Mouse (Mus musculus): ENCODE data around the gene Utrn.
A peak's percentile ranks its signal among the peaks of the same experiment; 100 is the strongest.
"Not testable (repeated sequence)": the region's sequence is repeated elsewhere in the genome, so short reads cannot be mapped to it uniquely, and the experiment has no call there.

Utrn gene

GRCm38 (mm10) chr10:12662035-12662434 is 207.1 kb downstream of the Utrn start:
- DNase-seq = no peak

GRCm38 (mm10) chr10:12658023-12658744 is 211.0 kb downstream of the Utrn start:
- DNase-seq = no peak

DNA sequence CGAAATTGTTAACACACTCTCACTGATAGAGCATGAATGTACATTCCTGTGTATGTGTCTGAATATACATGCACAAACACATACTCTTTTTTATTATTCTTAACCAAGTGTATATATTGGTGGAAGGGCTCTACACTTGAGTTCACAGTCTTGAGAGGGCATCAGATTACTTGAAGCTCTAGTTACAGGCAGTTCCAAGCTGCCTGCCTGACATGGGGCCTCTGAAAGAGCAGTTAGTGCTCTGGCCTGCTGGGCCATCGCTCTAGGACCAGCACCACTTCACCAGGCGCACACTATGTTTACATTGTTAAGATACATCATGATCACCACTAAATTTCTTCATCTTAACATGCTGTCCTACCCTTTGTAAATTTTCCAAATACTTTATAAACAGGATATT is 216.2 kb downstream of the Utrn start:
- no peak for DNase-seq

DNA sequence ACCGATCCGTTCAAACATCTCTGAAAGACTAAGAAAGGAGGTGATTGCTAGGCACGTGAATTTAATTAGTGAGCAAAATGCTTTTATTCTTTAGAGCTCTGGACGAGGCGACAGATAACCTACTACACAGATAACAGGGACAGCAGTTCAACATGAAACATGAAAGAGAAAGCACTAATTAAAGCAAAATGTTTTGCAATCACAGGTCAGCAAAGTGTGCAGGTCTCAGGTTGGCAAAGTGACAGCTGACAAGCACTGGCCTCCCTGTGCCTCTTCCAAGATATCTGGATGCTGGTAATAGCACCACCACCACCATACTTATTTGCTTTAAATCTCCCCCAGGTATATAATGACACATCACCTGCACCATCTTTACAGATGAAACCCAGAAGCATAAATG is 223.0 kb downstream of the Utrn start:
- no peak for DNase-seq

- peak; percentile 38 to 41 for DNase-seq
Observed at GRCm38 (mm10) chr10:12643336-12643735, 225.8 kb downstream of the Utrn start.

DNA sequence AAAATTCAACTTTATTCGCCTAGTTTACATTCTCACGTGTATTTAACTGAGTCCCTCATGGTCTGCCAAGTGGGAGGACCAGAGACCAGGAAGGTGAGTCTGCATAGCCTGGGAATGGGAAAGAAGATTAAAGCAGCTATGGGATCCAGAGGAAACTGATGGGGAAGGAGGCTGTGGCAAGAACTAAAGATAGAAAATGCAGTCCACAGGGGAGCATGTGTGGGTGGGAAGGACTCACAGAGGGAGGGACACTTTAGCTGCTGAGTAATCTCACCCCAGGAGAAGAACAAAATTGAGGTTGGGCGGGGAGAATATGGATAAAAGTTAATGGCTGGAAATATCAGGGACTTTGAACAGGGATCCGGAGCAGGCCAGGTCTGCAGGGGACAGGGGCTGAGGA is 229.5 kb downstream of the Utrn start:
- no peak for DNase-seq

- no peak for DNase-seq
Observed at GRCm38 (mm10) chr10:12633965-12634364, 235.2 kb downstream of the Utrn start.

DNA sequence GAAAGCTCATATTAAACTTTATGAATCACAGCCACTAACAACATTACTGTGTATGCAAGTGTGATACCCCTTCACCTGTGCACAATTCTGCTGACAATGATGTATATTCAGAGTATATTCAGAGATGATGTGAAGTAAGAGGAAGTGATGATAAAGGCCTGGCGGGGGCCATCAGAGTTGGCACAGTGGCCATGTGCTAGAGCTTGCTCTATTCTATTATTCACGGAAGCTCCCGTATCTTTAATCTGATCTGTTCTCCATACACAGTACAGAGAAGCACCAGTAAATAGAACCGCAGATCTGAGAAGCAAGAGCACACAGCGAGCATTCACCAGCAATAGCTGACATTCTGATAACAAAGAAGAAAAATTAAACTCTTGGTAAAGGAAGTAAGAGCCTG is 238.2 kb downstream of the Utrn start:
- DNase-seq = no peak

DNA sequence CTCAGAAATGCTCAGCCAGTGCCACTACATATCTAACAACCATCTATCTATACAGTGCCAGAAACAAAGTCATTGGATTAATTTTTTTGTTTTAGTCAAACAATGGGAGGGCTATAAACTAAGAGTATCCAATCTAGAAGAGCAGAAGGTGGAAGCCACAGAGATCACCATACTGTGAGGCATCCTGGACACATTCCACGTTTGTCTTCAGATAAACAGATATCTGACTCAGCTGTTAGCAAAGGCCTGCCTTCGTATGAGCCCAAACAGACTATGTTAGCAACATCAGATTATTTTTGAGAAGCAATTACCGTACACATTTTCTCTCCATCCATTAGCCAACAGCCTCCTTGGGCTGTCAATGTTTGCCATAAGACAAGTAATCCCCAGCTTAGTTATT is 250.8 kb downstream of the Utrn start:
- peak in 1 of 2 experiments; percentile 16 for DNase-seq

GRCm38 (mm10) chr10:12615723-12616122 is 253.4 kb downstream of the Utrn start:
- DNase-seq = peak; percentile 43

DNA sequence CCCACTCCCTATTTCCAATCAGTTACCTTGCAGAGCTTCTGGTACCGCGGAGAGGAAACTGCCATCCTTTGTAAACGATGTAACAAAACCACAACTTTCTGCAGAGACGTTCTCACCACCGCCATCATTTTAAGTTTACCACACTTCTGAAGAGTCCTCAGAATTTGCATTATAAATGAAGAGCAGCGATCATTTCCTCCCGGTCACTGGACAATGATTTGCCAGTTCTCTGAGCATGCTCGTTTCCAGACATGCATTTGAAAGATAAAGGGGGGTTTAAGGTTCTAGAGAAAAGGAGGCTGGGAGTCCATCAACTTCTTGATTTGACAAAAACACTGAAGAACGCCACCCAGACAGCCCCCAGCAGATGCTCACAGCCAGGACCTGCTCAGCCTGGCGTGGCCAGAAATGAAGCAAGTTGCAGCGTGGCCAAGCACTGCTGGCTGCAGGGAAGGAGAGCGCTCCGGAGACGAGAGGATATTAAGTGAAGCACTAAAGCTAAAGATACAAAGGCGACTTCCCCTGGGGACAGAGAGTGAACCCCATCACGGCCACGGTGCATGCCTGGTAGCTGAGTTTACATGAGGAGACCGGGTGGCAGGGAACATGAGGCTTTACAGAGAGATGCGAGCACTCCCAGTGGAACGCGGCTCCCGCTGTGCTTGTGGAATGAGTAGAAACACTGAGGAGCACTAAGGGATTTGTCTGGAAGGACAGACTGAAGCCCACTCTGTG is 254.5 kb downstream of the Utrn start:
- peak; percentile 66 to 68 for DNase-seq

DNA sequence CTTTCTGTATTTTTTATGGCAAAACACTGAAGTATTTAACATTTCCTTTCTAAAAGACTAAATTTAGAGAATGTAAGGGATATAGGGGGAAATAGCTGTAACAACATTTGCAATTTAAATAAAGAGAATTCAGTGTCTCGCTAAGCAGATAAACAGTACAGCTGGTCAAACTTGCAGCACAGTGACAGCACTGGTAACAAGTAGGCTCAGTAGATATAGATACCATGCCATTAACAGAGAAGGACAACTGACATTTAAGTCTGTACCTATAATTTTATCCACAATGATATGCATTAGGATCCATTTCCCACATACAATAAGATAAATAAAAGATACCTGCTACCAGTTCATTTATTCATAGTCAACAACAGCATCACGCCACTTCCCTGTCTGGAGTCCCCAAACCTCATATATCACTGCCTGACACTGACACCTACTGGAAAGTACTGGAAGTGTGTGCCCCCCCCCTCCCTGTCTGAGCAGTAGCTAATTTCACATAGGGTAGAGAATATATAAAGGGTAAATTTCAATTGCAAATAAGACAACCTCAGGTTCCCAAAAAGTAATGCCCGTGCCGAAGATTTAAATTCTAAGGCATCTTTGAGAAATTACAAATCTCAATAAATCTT is 256.8 kb downstream of the Utrn start:
- peak; percentile 82 for DNase-seq

DNA sequence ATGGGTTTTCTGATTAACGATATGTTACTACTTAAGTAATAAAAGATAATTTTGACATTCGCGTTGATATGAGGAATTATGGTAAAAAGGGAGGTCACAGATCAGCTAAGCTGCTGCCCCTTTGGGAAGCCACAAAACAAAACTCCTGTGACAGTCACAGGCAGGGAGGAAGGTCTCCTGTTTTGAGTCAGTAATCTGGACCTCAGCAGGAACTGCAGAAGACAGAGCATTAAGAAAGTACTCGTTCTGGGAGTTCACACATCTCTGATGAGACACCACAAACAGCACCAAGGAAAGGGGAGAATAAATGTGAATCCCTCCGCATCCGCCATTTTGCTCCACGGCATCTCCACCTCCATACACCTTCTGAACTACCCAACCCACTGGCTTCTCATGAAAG is 259.3 kb downstream of the Utrn start:
- DNase-seq = no peak

DNA sequence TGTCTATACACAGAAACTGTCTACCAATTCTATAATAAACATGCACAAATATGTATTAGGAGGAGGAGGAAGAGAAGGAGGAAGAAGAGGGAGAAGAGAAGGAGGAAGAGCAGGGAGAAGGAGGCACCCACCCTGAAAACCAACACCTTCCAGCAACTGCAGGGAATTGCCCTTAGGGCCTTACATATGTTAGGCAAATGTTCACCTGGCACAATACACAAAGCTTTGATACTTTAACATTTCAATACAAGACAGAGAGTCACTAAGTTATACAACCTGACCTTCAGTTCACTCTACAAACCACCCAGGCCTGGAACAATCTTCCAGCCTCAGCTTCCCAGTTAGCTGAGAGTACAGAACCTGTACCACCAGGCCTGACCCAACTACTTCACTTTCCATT is 260.5 kb downstream of the Utrn start:
- DNase-seq = no peak

DNA sequence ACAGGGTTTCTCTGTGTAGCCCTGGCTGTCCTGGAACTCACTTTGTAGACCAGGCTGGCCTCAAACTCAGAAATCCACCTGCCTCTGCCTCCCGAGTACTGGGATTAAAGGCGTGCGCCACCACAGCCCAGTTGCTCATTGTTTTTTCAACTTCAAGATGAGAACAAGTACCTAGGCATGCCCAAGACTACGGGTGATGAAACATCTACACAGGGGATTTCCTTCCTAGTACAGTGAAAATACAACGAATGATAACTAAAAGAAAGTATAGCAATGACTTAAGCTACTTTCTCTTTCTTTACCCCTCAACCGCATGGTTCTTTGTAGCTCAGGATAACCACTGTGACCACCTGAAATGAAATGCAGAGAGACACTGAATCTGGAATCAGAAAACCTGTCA is 262.0 kb downstream of the Utrn start:
- DNase-seq = not testable (repeated sequence)

DNA sequence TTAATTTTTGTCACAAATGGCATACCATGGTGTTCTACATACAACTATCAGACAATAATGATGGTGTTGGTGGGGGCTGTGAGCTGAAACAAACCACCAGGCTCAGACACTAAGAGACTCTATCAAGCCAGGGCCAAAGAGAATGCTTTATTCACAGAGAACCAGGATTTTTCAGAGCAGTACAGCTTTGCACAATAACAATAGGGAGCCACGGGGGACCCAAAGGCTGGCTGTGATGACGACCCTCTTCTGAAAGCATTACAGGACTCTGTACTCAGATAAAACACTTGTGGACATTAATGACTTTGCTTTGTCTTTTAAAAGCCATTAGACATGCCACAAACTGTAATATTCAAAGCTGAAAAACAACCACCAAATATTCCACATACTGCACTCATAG is 273.8 kb downstream of the Utrn start:
- DNase-seq = no peak

GRCm38 (mm10) chr10:12594958-12595357 is 274.2 kb downstream of the Utrn start:
- DNase-seq = no peak

DNA sequence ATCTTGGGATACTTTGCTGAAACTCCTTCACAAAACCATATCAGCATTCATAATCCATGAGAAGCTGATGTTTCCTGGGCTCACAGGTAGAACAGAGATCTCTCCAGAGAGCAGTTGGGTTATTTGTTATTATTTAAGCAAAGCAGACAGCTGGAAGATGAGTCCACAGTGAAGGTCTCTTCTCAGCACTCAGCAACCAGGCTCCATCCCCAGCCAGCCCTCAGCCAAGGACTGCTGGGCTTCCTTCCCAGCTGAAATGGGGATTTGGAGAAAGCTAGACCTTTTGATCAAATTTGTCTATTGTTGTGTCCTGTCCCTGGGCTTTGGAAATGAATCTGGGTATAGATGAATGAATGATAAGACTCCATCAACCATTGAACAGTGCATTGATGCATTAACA is 276.1 kb downstream of the Utrn start:
- peak; percentile 39 to 52 for DNase-seq

GRCm38 (mm10) chr10:12591946-12592345 is 277.2 kb downstream of the Utrn start:
- no peak for DNase-seq

DNA sequence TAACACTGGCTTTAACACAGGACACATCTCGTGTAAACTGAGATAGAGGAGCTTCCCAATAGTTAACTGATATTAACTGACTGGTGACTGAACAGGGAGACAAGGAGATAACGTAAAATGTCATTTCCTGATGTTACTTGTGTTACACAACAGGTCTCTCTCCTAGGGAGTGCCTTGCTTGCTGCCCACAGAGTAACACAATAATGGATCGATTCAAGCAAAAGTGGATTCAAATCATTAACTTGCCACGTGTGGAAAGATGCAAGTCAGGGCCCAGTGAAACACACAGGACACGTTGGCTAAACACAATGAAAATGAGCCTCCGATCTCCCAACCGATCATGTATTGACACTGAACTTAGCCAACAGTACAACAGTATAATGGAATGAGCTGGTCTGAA is 281.1 kb downstream of the Utrn start:
- DNase-seq = no peak

DNA sequence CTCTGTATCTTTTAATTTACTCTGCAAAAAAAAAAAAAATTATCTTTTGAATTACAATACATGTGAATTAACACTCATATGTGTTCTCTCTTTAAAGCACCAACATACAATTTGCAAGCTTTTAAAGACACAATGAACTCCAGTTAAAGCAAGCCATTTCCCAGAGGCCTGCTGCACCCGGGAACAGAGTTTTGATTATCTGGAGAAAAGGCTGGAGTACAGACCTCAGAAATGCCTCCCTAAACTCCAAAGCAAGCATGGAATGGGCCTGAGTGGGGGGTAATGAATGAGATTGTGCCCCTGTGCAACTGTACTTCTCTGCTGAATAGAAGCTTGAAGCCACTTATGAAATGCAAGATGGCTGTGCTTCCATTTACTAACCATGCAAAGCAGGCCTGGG is 281.8 kb downstream of the Utrn start:
- DNase-seq = no peak

- DNase-seq = no peak
Observed at GRCm38 (mm10) chr10:12586825-12587224, 282.3 kb downstream of the Utrn start.

- no peak for DNase-seq
Observed at GRCm38 (mm10) chr10:12586200-12586599, 283.0 kb downstream of the Utrn start.

- no peak for DNase-seq
Observed at GRCm38 (mm10) chr10:12583473-12583872, 285.7 kb downstream of the Utrn start.
